Mouse (Mus musculus): ENCODE measurements at regions not wholly inside any gene's neighbourhood (a gene's known extent, or its start where the extent isn't known, plus 50 kb on each side); places are given as distances from the start of the nearest gene placed in this dataset.
"Not testable (repeated sequence)": the region's sequence is repeated elsewhere in the genome, so short reads cannot be mapped to it uniquely, and the experiment has no call there.

- not testable (repeated sequence) for DNase-seq
These were observed 105.7 kb upstream of the Afdn start for GRCm38 (mm10) chr17:13654606-13655005.

GRCm38 (mm10) chr17:13656065-13656464 is 104.3 kb upstream of the Afdn start:
- no peak for DNase-seq

GRCm38 (mm10) chr17:13656485-13657181 is 103.7 kb upstream of the Afdn start:
- no peak for DNase-seq

- no peak for DNase-seq
These were observed 103.2 kb upstream of the Afdn start for GRCm38 (mm10) chr17:13657182-13657562.

- DNase-seq, result no peak
These were observed 102.6 kb upstream of the Afdn start for GRCm38 (mm10) chr17:13657656-13658292.

GRCm38 (mm10) chr17:13658321-13658978 is 101.9 kb upstream of the Afdn start:
- DNase-seq, result no peak

GRCm38 (mm10) chr17:13659103-13659502 is 101.2 kb upstream of the Afdn start:
- peak; percentile 44 for DNase-seq

DNA sequence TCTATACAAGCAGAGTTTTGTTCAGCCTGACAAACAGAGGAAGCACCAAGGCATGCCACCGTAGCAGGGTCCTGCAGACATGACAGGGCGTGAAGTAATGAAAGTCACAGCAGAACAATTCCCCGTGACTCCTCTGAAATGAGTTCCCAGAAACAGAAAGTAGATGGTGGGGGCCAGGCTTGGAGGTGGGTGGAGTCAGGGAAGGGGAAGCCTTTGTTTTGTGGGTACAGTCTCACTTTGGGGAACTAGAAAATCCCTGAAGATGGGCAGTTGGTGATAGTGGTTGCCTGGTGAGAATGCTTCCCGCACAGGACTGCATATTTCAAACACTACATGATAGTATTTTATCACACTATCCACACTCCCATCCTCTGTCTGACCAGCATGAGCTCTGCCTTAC is 100.4 kb upstream of the Afdn start:
- DNase-seq, result no peak

- DNase-seq, result no peak
These were observed 99.3 kb upstream of the Afdn start for GRCm38 (mm10) chr17:13661023-13661422.

DNA sequence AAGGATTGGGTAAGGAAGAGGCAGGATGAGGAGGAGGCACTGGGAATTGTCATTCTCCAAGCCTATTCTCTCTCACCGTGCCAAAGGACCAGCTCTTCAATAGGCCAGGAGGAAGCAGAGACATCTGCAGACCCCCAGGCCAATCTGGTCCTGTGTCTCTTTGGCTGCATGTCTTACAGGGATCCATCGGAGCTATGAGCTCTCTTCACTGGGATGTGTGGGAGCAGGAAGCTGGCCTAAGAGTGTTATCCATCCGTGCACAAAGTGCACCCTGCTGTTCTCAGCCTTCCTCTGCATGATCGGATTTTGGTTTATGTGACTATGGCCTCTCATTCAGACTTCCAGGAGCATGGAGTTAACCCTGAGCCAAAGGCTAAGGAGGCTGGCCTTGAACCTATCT is 98.2 kb upstream of the Afdn start:
- no peak for DNase-seq
